Mouse (Mus musculus) ovary, adult 18-20 months (tissue): ENCODE results near the gene Sbf2.

Source experiments
- DNase-seq: peaks from one replicate; pipeline ENCODE4 v3.0.0; 2022; ENCODE audit warnings: low spot score, mixed read lengths

Gene Sbf2

GRCm38 (mm10) chr7:110277734-110278245, 336.9 kb downstream of the Sbf2 start:
- DNase-seq: no peak

GRCm38 (mm10) chr7:110272434-110272833, 342.3 kb downstream of the Sbf2 start:
- no peak for DNase-seq

GRCm38 (mm10) chr7:110271814-110272213, 342.9 kb downstream of the Sbf2 start:
- DNase-seq: no peak

- no peak for DNase-seq
Measured at GRCm38 (mm10) chr7:110270455-110270854, 344.3 kb downstream of the Sbf2 start.

GRCm38 (mm10) chr7:110269777-110270176, 344.9 kb downstream of the Sbf2 start:
- no peak for DNase-seq

- no peak for DNase-seq
Measured at GRCm38 (mm10) chr7:110268511-110268910, 346.2 kb downstream of the Sbf2 start.

- DNase-seq: no peak
Measured at GRCm38 (mm10) chr7:110267994-110268393, 346.7 kb downstream of the Sbf2 start.

GRCm38 (mm10) chr7:110267014-110267413, 347.7 kb downstream of the Sbf2 start:
- DNase-seq: no peak

- peak; percentile 50 for DNase-seq
Measured at GRCm38 (mm10) chr7:110265796-110266195, 348.9 kb downstream of the Sbf2 start.

GRCm38 (mm10) chr7:110263474-110263873, 351.2 kb downstream of the Sbf2 start:
- DNase-seq: no peak

GRCm38 (mm10) chr7:110262661-110263060, 352.1 kb downstream of the Sbf2 start:
- DNase-seq: no peak

GRCm38 (mm10) chr7:110261807-110262206, 352.9 kb downstream of the Sbf2 start:
- no peak for DNase-seq

- DNase-seq: no peak
Measured at GRCm38 (mm10) chr7:110259966-110260711, 354.6 kb downstream of the Sbf2 start.

- no peak for DNase-seq
Measured at GRCm38 (mm10) chr7:110258196-110258950, 356.3 kb downstream of the Sbf2 start.
